Mouse (Mus musculus): ENCODE measurements around the gene Txnip. TPM values are rescaled to one million over a fixed set of nuclear protein-coding genes. Genes with fewer than 3 reads are reported as not detected.

Gene Txnip
- polyA plus RNA-seq, 1 experiment from 2014 or later, result 71.4 TPM

DNA sequence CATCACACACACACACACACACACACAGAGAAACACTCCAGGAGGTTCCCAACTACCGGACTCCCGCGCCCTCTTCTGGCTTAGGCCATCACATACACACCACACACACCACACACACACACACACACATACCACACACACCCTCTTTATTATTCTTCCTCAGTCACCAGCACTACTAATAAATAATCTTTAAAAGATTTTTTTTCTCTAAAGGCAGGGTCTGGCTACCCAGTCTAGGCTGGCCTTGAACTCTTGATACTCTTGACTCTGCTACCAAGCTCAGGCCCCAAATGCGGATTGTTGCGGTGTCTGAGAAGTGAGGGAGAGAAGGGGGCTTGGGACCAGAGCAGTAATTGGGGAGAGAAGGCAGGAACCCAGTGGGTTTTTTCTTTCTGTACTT is 37.1 kb downstream of the Txnip start:
- H3K9me3 ChIP-seq (ENCODE audit: control insufficient read depth, low read length), result no peaks in the 10 kb centered on the region
- H3K27ac ChIP-seq, result no peak overlapping the region
- DNase-seq (ENCODE audit: low spot score) (no peak), ATAC-seq (ENCODE audit: low FRiP score) (no peak)
- peaks cover 40% of the 10 kb centered on the region for H3K4me1 ChIP-seq (replicated peaks; ENCODE audit: control insufficient read depth, insufficient read depth, low read length)
- no peaks in the 10 kb centered on the region for H3K36me3 ChIP-seq (replicated peaks; ENCODE audit: control insufficient read depth, insufficient read depth)
- WGBS, result 64% methylated on average over 5 of the region's 5 CpGs
- no peak overlapping the region for H3K9ac ChIP-seq
- no peak overlapping the region for H3K4me3 ChIP-seq (replicated peaks; ENCODE audit: low read length)
- H3K27me3 ChIP-seq (ENCODE audit: control insufficient read depth, insufficient read depth, low read length), result no peaks in the 10 kb centered on the region
- H3K4me2 ChIP-seq (replicated peaks), result no peak overlapping the region

DNA sequence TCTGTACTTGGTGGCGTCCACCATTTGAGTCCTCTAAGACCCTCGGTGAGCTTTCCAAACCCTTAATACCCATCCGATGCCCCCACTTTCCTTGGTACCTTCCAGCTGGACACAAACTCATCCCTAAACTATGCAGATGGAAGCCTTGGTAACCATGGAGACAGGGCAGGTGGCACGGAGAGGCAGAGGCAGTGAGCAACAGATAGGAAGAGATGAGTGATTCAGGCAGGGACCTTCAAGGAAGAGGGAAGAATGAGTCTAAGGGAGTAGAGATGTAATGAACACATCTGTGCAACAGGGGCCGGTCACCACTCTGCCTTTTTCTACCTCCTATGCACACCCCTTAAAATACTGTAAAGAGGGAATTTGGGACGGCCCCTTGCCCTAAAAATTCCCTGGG is 37.9 kb downstream of the Txnip start:
- Histone ChIP-seq H3K9ac (peak overlapping the region; percentile 76), H3K4me2 (replicated peaks) (peak overlapping the region; percentile 92), H3K36me3 (replicated peaks; ENCODE audit: control insufficient read depth, insufficient read depth) (no peaks in the 10 kb centered on the region), H3K4me1 (replicated peaks; ENCODE audit: control insufficient read depth, insufficient read depth, low read length) (peaks cover 46% of the 10 kb centered on the region), H3K27me3 (ENCODE audit: control insufficient read depth, insufficient read depth, low read length) (no peaks in the 10 kb centered on the region), H3K4me3 (replicated peaks; ENCODE audit: low read length) (peak overlapping the region; percentile 49), H3K9me3 (ENCODE audit: control insufficient read depth, low read length) (no peaks in the 10 kb centered on the region), H3K27ac (0 out of 2 replicates have a peak overlapping the region, but pooled peaks have one; percentile 27)
- DNase-seq (ENCODE audit: low spot score) (no peak), ATAC-seq (ENCODE audit: low FRiP score) (no peak)
- 19% methylated on average over 6 of the region's 6 CpGs for WGBS

DNA sequence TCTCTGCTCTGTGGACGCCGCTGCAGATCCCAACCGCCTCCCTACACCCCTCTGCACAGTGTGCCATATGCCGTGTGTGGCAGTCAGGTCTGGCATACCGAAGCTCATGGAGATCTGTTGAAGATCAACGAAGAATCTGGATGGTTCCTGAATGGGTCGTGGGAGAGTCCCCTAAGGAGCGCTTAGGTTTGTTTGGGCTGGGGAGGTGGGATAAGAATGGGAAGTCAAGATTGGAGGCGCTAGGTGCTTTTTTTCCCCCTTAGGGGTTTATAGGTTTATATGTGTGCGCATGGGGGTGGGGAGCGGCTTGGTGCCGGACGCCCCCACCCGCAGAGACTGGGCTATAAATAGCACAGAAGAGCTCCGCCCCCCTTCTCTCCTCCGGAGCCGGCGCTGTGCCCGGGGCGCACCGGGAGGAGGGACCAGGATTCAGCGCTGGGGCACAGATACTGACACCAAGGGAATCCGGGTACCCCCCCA is 38.5 kb downstream of the Txnip start, which contains the start of gene Ankrd34a:
Gene Ankrd34a (plus strand): TSS at position 409 of the 480 bp plus-strand sequence.
- DNase-seq (ENCODE audit: low spot score) (peak; percentile 56), ATAC-seq (ENCODE audit: low FRiP score) (no peak)
- H3K27me3 ChIP-seq (ENCODE audit: control insufficient read depth, insufficient read depth, low read length), result no peaks in the 10 kb centered on the region
- WGBS, result under 1% methylated on average over 23 of the region's 23 CpGs
- H3K4me3 ChIP-seq (replicated peaks; ENCODE audit: low read length), result peak within 1 kb of the TSS; percentile 49
- H3K9ac ChIP-seq, result peak within 1 kb of the TSS; percentile 76
- H3K9me3 ChIP-seq (ENCODE audit: control insufficient read depth, low read length), result no peaks in the 10 kb centered on the region
- H3K27ac ChIP-seq, result peak within 1 kb of the TSS; percentile 27
- H3K4me1 ChIP-seq (replicated peaks; ENCODE audit: control insufficient read depth, insufficient read depth, low read length), result peaks cover 46% of the 10 kb centered on the region
- H3K36me3 ChIP-seq (replicated peaks; ENCODE audit: control insufficient read depth, insufficient read depth), result no peaks in the 10 kb centered on the region
- H3K4me2 ChIP-seq (replicated peaks), result peak within 1 kb of the TSS; percentile 92

DNA sequence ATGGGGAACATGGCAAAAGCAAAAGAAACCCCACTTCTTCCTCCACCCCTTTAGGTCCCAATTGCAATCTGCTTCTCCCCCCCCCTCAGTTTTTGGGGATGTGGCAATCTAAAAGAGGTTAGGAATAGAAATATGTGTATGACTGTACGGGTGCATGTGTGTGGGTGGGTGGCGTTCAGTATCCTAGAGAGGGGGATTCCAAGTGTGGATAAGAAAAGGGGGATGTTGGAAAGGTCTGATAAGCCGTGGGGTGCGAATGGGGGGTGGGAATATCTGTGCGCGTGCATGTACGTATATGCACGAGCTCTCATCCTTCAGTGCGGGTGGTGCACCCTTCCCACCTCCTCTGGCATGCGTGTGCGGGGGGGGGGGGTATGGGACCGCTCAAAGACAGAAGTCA is 39.1 kb downstream of the Txnip start:
- Histone ChIP-seq H3K4me3 (replicated peaks; ENCODE audit: low read length) (peak overlapping the region; percentile 49), H3K4me2 (replicated peaks) (peak overlapping the region; percentile 92), H3K9ac (peak overlapping the region; percentile 76), H3K36me3 (replicated peaks; ENCODE audit: control insufficient read depth, insufficient read depth) (no peaks in the 10 kb centered on the region), H3K27ac (peak overlapping the region; percentile 27), H3K9me3 (ENCODE audit: control insufficient read depth, low read length) (no peaks in the 10 kb centered on the region), H3K4me1 (replicated peaks; ENCODE audit: control insufficient read depth, insufficient read depth, low read length) (peaks cover 46% of the 10 kb centered on the region), H3K27me3 (ENCODE audit: control insufficient read depth, insufficient read depth, low read length) (no peaks in the 10 kb centered on the region)
- WGBS, result under 1% methylated on average over 11 of the region's 12 CpGs
- no peak for ATAC-seq (ENCODE audit: low FRiP score)
- peak; percentile 32 for DNase-seq (ENCODE audit: low spot score)

DNA sequence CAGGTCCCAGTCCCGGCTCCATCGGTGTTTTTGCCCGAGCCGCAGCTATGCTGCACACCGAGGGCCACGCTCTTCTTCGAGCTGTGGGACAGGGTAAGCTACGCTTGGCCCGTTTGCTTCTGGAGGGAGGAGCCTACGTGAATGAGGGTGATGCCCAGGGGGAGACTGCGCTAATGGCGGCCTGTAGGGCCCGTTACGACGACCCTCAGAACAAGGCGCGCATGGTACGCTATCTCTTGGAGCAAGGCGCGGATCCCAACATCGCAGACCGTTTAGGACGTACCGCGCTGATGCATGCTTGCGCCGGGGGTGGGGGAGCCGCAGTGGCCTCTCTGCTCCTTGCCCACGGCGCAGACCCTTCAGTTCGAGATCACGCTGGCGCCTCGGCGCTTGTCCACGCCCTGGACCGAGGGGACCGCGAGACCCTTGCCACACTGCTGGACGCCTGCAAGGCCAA is 39.7 kb downstream of the Txnip start:
- WGBS, result under 1% methylated on average over 35 of the region's 40 CpGs
- Histone ChIP-seq H3K4me2 (replicated peaks) (peak overlapping the region; percentile 92), H3K27ac (peak overlapping the region; percentile 27), H3K27me3 (ENCODE audit: control insufficient read depth, insufficient read depth, low read length) (no peaks in the 10 kb centered on the region), H3K36me3 (replicated peaks; ENCODE audit: control insufficient read depth, insufficient read depth) (no peaks in the 10 kb centered on the region), H3K9ac (peak overlapping the region; percentile 76), H3K4me1 (replicated peaks; ENCODE audit: control insufficient read depth, insufficient read depth, low read length) (peaks cover 47% of the 10 kb centered on the region), H3K9me3 (ENCODE audit: control insufficient read depth, low read length) (no peaks in the 10 kb centered on the region), H3K4me3 (replicated peaks; ENCODE audit: low read length) (peak overlapping the region; percentile 49)
- DNase-seq (ENCODE audit: low spot score) (peak; percentile 49), ATAC-seq (ENCODE audit: low FRiP score) (no peak)

GRCm38 (mm10) chr3:96598156-96599068 is 40.7 kb downstream of the Txnip start:
- Histone ChIP-seq H3K4me1 (replicated peaks; ENCODE audit: control insufficient read depth, insufficient read depth, low read length) (peaks cover 47% of the 10 kb centered on the region), H3K4me3 (replicated peaks; ENCODE audit: low read length) (peak overlapping the region; percentile 49), H3K4me2 (replicated peaks) (peak overlapping the region; percentile 92), H3K36me3 (replicated peaks; ENCODE audit: control insufficient read depth, insufficient read depth) (no peaks in the 10 kb centered on the region), H3K27me3 (ENCODE audit: control insufficient read depth, insufficient read depth, low read length) (no peaks in the 10 kb centered on the region), H3K27ac (peak overlapping the region; percentile 27), H3K9me3 (ENCODE audit: control insufficient read depth, low read length) (no peaks in the 10 kb centered on the region), H3K9ac (peak overlapping the region; percentile 76)
- ATAC-seq (ENCODE audit: low FRiP score), result no peak
- under 1% methylated on average over 53 of the region's 54 CpGs for WGBS
- peak; percentile 62 for DNase-seq (ENCODE audit: low spot score)

GRCm38 (mm10) chr3:96599069-96599393 is 41.3 kb downstream of the Txnip start:
- peak overlapping the region; percentile 49 for H3K4me3 ChIP-seq (replicated peaks; ENCODE audit: low read length)
- peaks cover 53% of the 10 kb centered on the region for H3K4me1 ChIP-seq (replicated peaks; ENCODE audit: control insufficient read depth, insufficient read depth, low read length)
- 45% methylated on average over 8 of the region's 8 CpGs for WGBS

GRCm38 (mm10) chr3:96599411-96599810 is 41.7 kb downstream of the Txnip start:
- H3K4me3 ChIP-seq (replicated peaks; ENCODE audit: low read length), result no peak overlapping the region
- WGBS, result 59% methylated on average over 3 of the region's 3 CpGs

More at GRCm38 (mm10) chr3:96599069-96599393, 41.3 kb downstream of the Txnip start:
- Histone ChIP-seq H3K9ac (no peak overlapping the region), H3K27ac (no peak overlapping the region), H3K27me3 (ENCODE audit: control insufficient read depth, insufficient read depth, low read length) (no peaks in the 10 kb centered on the region), H3K36me3 (replicated peaks; ENCODE audit: control insufficient read depth, insufficient read depth) (no peaks in the 10 kb centered on the region), H3K4me2 (replicated peaks) (peak overlapping the region; percentile 92), H3K9me3 (ENCODE audit: control insufficient read depth, low read length) (no peaks in the 10 kb centered on the region)
- DNase-seq (ENCODE audit: low spot score), result no peak
- ATAC-seq (ENCODE audit: low FRiP score), result no peak

GRCm38 (mm10) chr3:96600639-96601250 is 43.0 kb downstream of the Txnip start, which contains the start of gene Lix1l:
Gene Lix1l, plus strand, starts transcription at chr3:96601149.
- no peaks in the 10 kb centered on the region for H3K9me3 ChIP-seq (ENCODE audit: control insufficient read depth, low read length)
- peak within 1 kb of the TSS; percentile 81 for H3K9ac ChIP-seq
- H3K4me1 ChIP-seq (replicated peaks; ENCODE audit: control insufficient read depth, insufficient read depth, low read length), result peaks cover 65% of the 10 kb centered on the region
- WGBS, result under 1% methylated on average over 27 of the region's 27 CpGs
- H3K27me3 ChIP-seq (ENCODE audit: control insufficient read depth, insufficient read depth, low read length), result no peaks in the 10 kb centered on the region
- H3K4me3 ChIP-seq (replicated peaks; ENCODE audit: low read length), result peak within 1 kb of the TSS; percentile 76
- peak; percentile 94 for ATAC-seq (ENCODE audit: low FRiP score)
- no peaks in the 10 kb centered on the region for H3K36me3 ChIP-seq (replicated peaks; ENCODE audit: control insufficient read depth, insufficient read depth)
- H3K27ac ChIP-seq, result peak within 1 kb of the TSS; percentile 91
- peak within 1 kb of the TSS; percentile 61 for H3K4me2 ChIP-seq (replicated peaks)
- peak; percentile 89 for DNase-seq (ENCODE audit: low spot score)

More at GRCm38 (mm10) chr3:96599411-96599810, 41.7 kb downstream of the Txnip start:
- H3K4me2 ChIP-seq (replicated peaks), result no peak overlapping the region
- H3K27ac ChIP-seq, result no peak overlapping the region
- no peaks in the 10 kb centered on the region for H3K36me3 ChIP-seq (replicated peaks; ENCODE audit: control insufficient read depth, insufficient read depth)
- no peaks in the 10 kb centered on the region for H3K9me3 ChIP-seq (ENCODE audit: control insufficient read depth, low read length)
- H3K27me3 ChIP-seq (ENCODE audit: control insufficient read depth, insufficient read depth, low read length), result no peaks in the 10 kb centered on the region
- no peak overlapping the region for H3K9ac ChIP-seq
- ATAC-seq (ENCODE audit: low FRiP score) (no peak), DNase-seq (ENCODE audit: low spot score) (no peak)
- H3K4me1 ChIP-seq (replicated peaks; ENCODE audit: control insufficient read depth, insufficient read depth, low read length), result peaks cover 57% of the 10 kb centered on the region
